Mouse (Mus musculus): Measurements from ENCODE around the gene Cpeb3.

- TF ChIP-seq CTCF (conservative IDR thresholded peaks at IDR 0.05; ENCODE audit: low read length) (no peak), NANOG (IDR thresholded peaks at IDR 0.05; ENCODE audit: borderline replicate concordance, low read length) (no peak), POU5F1 (IDR thresholded peaks at IDR 0.05; ENCODE audit: borderline replicate concordance, low read length) (no peak)
These were observed 194.0 kb downstream of the Cpeb3 start for GRCm38 (mm10) chr19:37014173-37014939.

Data from E14TG2a.4 (cell line).